Mouse (Mus musculus): ENCODE data around the gene Ctnnd2.

DNA sequence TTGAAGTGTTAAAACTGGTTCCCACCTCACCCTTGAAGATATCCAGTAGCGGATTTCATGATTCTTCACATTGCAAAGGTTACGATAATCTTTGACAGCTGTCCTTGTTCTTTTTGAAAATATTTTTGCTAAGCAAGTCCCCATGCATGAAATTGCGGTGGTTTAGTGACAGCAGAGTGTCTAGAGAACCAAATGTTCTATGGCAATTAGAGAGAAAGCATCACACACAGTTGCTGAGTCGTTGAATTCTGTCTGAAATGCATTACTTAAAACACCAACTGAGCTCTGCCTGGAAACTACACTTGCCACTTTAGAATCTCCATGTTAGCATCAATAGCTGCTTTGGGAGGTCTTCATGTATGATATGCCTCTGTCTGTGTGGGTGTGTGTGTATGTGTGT lies 375.9 kb downstream of the Ctnnd2 start:
- no peak for TF ChIP-seq E2F4 (IDR thresholded peaks at IDR 0.05; ENCODE audit: insufficient read depth)
- no peak for TF ChIP-seq POLR2AphosphoS2 (IDR thresholded peaks at IDR 0.05; ENCODE audit: insufficient read length, low read depth)
- no peak for TF ChIP-seq POLR2A (IDR thresholded peaks at IDR 0.05; ENCODE audit: insufficient read length, low read depth)
- TF ChIP-seq MYOG (IDR thresholded peaks at IDR 0.05; ENCODE audit: control insufficient read depth in 1 of 3, insufficient read depth in 1 of 3, insufficient read length in 2 of 3, low read depth in 2 of 3): no peak
- no peak for TF ChIP-seq MYOD1 (IDR thresholded peaks at IDR 0.05; ENCODE audit: control insufficient read depth in 1 of 3, insufficient read length in 2 of 3, low read depth in 2 of 3)
- TF ChIP-seq MAX (IDR thresholded peaks at IDR 0.05; ENCODE audit: low read depth): no peak
- no peak for TF ChIP-seq TCF3 (IDR thresholded peaks at IDR 0.05; ENCODE audit: insufficient read length, low read depth)
- TF ChIP-seq TCF12 (IDR thresholded peaks at IDR 0.05; ENCODE audit: insufficient read depth, poor library complexity, severe bottlenecking): no peak
